Mouse (Mus musculus): ENCODE results near the gene Slc4a1ap.

GRCm38 (mm10) chr5:31566026-31566425 is 39.2 kb downstream of the Slc4a1ap start:
- no peak for TF ChIP-seq CTCF (IDR thresholded peaks at IDR 0.05; ENCODE audit: borderline replicate concordance, extremely low read depth, insufficient read depth, insufficient read length)
- no peak for TF ChIP-seq POLR2A (IDR thresholded peaks at IDR 0.05; ENCODE audit: borderline replicate concordance, extremely low read depth, insufficient read depth, insufficient read length, poor library complexity, severe bottlenecking)

All from brain, embryonic 14.5 days (tissue).